Comparison of ENCODE assay signal across 9 mouse cellular contexts in the genomic region with DNA sequence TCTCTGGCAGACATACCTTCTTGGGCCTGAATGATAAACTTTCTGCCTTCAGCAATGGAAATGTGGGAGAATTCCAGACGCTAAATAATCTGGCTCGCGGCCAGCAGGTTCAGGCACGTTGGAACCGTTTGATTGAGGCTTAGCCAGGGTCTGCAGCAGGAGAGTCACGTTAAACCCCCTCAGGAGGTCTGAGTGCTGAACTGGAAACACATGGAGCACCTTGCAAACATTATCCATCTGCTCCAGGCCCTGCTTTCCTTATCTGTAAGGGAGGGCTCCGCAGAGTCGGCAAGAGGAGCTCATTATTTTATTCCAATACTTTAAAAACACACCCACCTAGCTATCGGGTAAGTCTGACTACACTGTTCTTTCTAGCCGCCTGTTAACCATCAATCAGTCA. TPM values are rescaled to one million over a fixed set of nuclear protein-coding genes. Genes with fewer than 3 reads are reported as not detected.
DNase-seq lines count a peak whose midpoint lies in the region; ATAC-seq lines count a peak whose summit lies in the region.
"Had no signal": no experiment of that assay in that cellular context is flagged by ENCODE, and none has a peak within 500 bp of the region (broad histone marks: within the 10 kb centered on the region; RNA-seq: fewer than 3 reads in every experiment).

No protein-coding gene starts in this region.

- H3K4me2 ChIP-seq in kidney, embryonic 15.5 days: peak overlapping the region; percentile 20; the same call in 1 of the 2 replicates
- no peak overlapping the region for H3K4me2 ChIP-seq in forebrain, embryonic 12.5 days

- peak; percentile 68 for ATAC-seq in kidney, embryonic 15.5 days (replicated peaks; ENCODE audit: low FRiP score)
- peak; percentile 65; the same call in 1 of the 2 replicates for ATAC-seq in forebrain, embryonic 12.5 days (ENCODE audit: low FRiP score)
- ATAC-seq in megakaryocyte-erythroid progenitor cell, adult 5-6 weeks (replicated peaks; ENCODE audit: low FRiP score, low TSS enrichment, poor library complexity, severe bottlenecking): no peak

- H3K9ac ChIP-seq in kidney, embryonic 15.5 days: no peak overlapping the region
- H3K9ac ChIP-seq in forebrain, embryonic 12.5 days: no peak overlapping the region

- no peaks in the 10 kb centered on the region for H3K36me3 ChIP-seq in kidney, embryonic 15.5 days
- H3K36me3 ChIP-seq in forebrain, embryonic 12.5 days (replicated peaks): 0 out of 2 replicates have a peak, but pooled peaks cover 5% of the 10 kb centered on the region

- peaks cover 33% of the 10 kb centered on the region for H3K4me1 ChIP-seq in kidney, embryonic 15.5 days
- peaks cover 27% of the 10 kb centered on the region for H3K4me1 ChIP-seq in forebrain, embryonic 12.5 days

- WGBS in kidney, embryonic 15.5 days: 11% methylated on average over 10 of the region's 10 CpGs
- 5% methylated on average over 10 of the region's 10 CpGs for WGBS in forebrain, embryonic 12.5 days

- no peaks in the 10 kb centered on the region for H3K9me3 ChIP-seq in kidney, embryonic 15.5 days (replicated peaks)
- H3K9me3 ChIP-seq in forebrain, embryonic 12.5 days: no peaks in the 10 kb centered on the region

- H3K4me3 ChIP-seq in kidney, embryonic 15.5 days (replicated peaks): no peak overlapping the region
- H3K4me3 ChIP-seq in forebrain, embryonic 12.5 days (replicated peaks): no peak overlapping the region

- no peak for DNase-seq in kidney, adult 18-20 months
- peak; percentile 49 to 57 for DNase-seq in kidney, postnatal 4 days
- DNase-seq in retina, embryonic 14.5 days (ENCODE audit: low spot score): peak; percentile 35
- no peak for DNase-seq in thymus, postnatal 14 days
- no peak for DNase-seq in natural killer cell, adult 2 months (ENCODE audit: low spot score in 2 of 2)

- H3K27me3 ChIP-seq in kidney, embryonic 15.5 days: no peaks in the 10 kb centered on the region
- no peaks in the 10 kb centered on the region for H3K27me3 ChIP-seq in forebrain, embryonic 12.5 days

- H3K27ac ChIP-seq in kidney, embryonic 15.5 days: 0 out of 2 replicates have a peak overlapping the region, but pooled peaks have one; percentile 19
- no peak overlapping the region for H3K27ac ChIP-seq in forebrain, embryonic 12.5 days
- H3K27ac ChIP-seq: macrophage had no signal

RNA-seq across cellular contexts. Expression of gene Cachd1, which starts 52.3 kb away (rescaled TPM):
- polyA plus RNA-seq in kidney, embryonic 15.5 days (2015; fragmentation: Nextera tagmentation; extraction: Ambion mirVana): 14.2 and 19.0 TPM in 2 replicates
- polyA plus RNA-seq in forebrain, embryonic 12.5 days (2016; fragmentation: Nextera tagmentation; extraction: Ambion mirVana): 28.8 and 39.6 TPM in 2 replicates
- total RNA-seq in megakaryocyte-erythroid progenitor cell, adult 5-6 weeks (2014; fragmentation: Nextera tagmentation): 18.0 and 20.6 TPM in 2 replicates
- total RNA-seq in megakaryocyte-erythroid progenitor cell, adult 5-6 weeks (2017): 6.4 and 10.9 TPM in 2 replicates
- polyA plus RNA-seq: macrophage had no signal

Comparison
In these comparisons a context has a peak if more than half of its experiments do, and no peak if none do; other contexts are left out.
1. DNase-seq: peak in kidney, postnatal 4 days (2 of 2) and retina, embryonic 14.5 days (single experiment); none in kidney, adult 18-20 months (single experiment), thymus, postnatal 14 days (single experiment) and natural killer cell, adult 2 months (0 of 2).